Mouse (Mus musculus): ENCODE results near the gene Cdh10.

Cdh10 gene

GRCm38 (mm10) chr15:18818185-18818973 lies at the start of gene Cdh10:
Cdh10 (plus strand) TSS chr15:18818947.
- DNase-seq: no peak

GRCm38 (mm10) chr15:18809148-18809827 lies 9.5 kb upstream of the Cdh10 start:
- no peak for DNase-seq

GRCm38 (mm10) chr15:18817707-18818106 lies 1.0 kb upstream of the Cdh10 start:
- DNase-seq: no peak

GRCm38 (mm10) chr15:18820226-18820625 lies 1.5 kb downstream of the Cdh10 start:
- DNase-seq: no peak

GRCm38 (mm10) chr15:18821114-18821756 lies 2.5 kb downstream of the Cdh10 start:
- DNase-seq: peak; percentile 54 to 59

- DNase-seq: no peak
These were observed 4.7 kb downstream of the Cdh10 start for GRCm38 (mm10) chr15:18823420-18823819.

- no peak for DNase-seq
These were observed 13.5 kb downstream of the Cdh10 start for GRCm38 (mm10) chr15:18832263-18832662.

- no peak for DNase-seq
These were observed 23.0 kb downstream of the Cdh10 start for GRCm38 (mm10) chr15:18841769-18842168.

- DNase-seq: no peak
These were observed 26.1 kb downstream of the Cdh10 start for GRCm38 (mm10) chr15:18844807-18845206.

- no peak for DNase-seq
These were observed 31.8 kb downstream of the Cdh10 start for GRCm38 (mm10) chr15:18850497-18850896.

- DNase-seq: no peak
These were observed 39.4 kb downstream of the Cdh10 start for GRCm38 (mm10) chr15:18858135-18858534.

- DNase-seq: no peak
These were observed 51.1 kb downstream of the Cdh10 start for GRCm38 (mm10) chr15:18869871-18870270.

GRCm38 (mm10) chr15:18881467-18881866 lies 62.7 kb downstream of the Cdh10 start:
- DNase-seq: no peak

- no peak for DNase-seq
These were observed 67.9 kb downstream of the Cdh10 start for GRCm38 (mm10) chr15:18886673-18887072.

GRCm38 (mm10) chr15:18888912-18889311 lies 70.2 kb downstream of the Cdh10 start:
- no peak for DNase-seq

GRCm38 (mm10) chr15:18890358-18890757 lies 71.6 kb downstream of the Cdh10 start:
- DNase-seq: no peak

- no peak for DNase-seq
These were observed 82.0 kb downstream of the Cdh10 start for GRCm38 (mm10) chr15:18900776-18901175.

GRCm38 (mm10) chr15:18904131-18904530 lies 85.4 kb downstream of the Cdh10 start:
- DNase-seq: no peak

- no peak for DNase-seq
These were observed 91.9 kb downstream of the Cdh10 start for GRCm38 (mm10) chr15:18910612-18911011.

- no peak for DNase-seq
These were observed 106.8 kb downstream of the Cdh10 start for GRCm38 (mm10) chr15:18925392-18926117.

- no peak for DNase-seq
These were observed 108.2 kb downstream of the Cdh10 start for GRCm38 (mm10) chr15:18926964-18927363.

GRCm38 (mm10) chr15:18952266-18952665 lies 133.5 kb downstream of the Cdh10 start:
- no peak for DNase-seq

GRCm38 (mm10) chr15:18975041-18975440 lies 156.3 kb downstream of the Cdh10 start:
- DNase-seq: no peak
